Mouse (Mus musculus) mesoderm, embryonic 11.5 days (tissue): Measurements from ENCODE around the gene Trappc3l.
"Not testable (repeated sequence)": the region's sequence is repeated elsewhere in the genome, so short reads cannot be mapped to it uniquely, and the experiment has no call there.

Experiments used
- DNase-seq: peaks from one replicate; pipeline ENCODE4 v3.0.0-alpha.2; 2012; ENCODE audit warnings: low read depth, low spot score

Gene Trappc3l

DNA sequence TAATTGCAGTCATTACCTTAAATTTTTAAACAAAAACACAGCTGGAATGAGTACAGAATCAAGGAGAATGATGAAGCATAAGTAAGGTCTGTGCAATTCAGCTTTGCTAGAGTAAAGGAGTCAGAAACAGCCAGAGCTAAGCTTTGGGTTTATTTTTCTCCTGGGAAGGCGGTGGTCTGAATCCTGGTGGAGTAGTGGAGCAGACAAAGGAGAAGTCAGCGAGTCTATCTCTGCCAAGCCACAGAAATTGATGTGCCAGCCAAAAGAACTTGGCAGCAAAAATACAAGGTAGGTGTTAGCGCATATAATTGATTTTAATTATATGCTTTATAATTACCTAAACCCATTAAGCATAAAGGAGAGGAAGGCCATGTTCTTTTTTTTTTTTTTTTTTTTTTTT is at the start of gene Trappc3l:
Gene Trappc3l, plus strand, starts transcription at position 197 of the 400 bp plus-strand sequence.
- no peak for DNase-seq

DNA sequence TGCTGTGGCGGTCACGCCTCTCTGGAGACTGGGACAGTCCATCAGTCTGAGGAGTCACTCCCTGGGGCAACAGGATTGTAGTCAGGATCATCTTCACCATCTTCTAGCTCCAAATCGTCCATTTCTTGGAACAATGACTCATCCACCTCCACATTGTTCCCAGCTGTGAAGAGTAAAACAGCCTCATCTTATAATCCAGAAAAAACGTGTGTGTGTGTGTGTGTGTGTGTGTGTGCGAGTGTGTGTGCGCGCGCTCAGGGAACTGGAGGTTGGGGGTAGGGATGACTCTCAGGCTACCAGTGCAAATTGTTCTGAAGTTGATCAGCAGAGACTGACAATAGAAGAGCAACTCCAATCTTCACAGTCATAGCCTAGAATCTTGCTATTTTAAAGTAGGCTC is 40.7 kb upstream of the Trappc3l start:
- not testable (repeated sequence) for DNase-seq

DNA sequence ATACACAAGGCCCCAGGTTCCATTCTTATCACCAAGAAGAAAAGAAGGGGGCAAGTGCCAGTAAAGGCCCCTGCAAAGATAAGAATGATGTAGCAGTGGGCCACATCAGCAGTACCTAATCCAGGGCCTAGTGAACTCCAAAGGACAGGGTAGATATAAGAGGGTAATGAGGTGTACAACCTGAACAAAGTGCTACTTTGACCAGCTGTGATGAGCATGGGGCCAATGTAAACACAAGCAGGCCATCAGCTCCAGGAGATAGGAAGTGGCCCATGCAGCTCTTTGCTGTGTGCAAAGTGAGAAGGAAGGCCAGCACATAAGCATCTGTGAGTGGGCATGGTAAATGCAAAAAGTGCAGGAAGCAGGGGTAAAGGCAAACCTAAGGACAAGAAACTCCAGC is 39.0 kb upstream of the Trappc3l start:
- no peak for DNase-seq

DNA sequence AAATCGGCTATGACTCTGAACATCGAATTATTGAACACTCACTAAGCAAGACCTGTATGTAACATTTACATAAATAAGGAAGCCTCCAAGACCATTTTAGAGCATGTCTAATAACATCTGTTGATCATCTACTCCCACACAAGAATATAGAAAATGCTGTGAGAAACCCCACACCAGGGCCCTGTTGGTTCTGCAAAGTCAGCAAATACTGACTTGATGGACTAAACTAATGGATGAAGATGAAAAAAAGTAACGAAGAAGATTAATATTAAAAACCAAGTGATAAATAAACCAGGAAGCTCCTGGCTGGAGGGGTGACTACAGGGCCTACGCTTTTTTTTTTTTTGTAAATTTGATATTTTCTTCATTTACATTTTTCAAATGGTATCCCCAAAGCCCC is 24.8 kb upstream of the Trappc3l start:
- DNase-seq = no peak

DNA sequence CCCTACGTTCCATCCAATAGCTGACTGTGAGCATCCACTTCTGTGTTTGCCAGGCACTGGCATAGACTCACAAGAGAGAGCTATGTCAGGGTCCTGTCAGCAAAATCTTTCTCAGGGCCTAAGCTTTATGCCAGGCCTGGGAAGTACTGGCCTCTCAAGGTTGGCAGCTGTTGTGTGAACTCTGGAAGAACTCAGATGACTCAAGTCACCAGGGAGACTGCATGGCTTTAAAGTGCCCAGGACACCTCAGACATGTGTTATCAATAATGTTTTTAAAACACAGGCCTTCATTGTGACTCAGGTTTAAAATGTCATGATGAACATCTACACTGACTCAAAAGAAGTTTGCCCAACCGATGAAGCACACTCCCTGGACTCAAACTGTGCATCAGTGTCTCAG is 24.2 kb upstream of the Trappc3l start:
- DNase-seq = no peak

DNA sequence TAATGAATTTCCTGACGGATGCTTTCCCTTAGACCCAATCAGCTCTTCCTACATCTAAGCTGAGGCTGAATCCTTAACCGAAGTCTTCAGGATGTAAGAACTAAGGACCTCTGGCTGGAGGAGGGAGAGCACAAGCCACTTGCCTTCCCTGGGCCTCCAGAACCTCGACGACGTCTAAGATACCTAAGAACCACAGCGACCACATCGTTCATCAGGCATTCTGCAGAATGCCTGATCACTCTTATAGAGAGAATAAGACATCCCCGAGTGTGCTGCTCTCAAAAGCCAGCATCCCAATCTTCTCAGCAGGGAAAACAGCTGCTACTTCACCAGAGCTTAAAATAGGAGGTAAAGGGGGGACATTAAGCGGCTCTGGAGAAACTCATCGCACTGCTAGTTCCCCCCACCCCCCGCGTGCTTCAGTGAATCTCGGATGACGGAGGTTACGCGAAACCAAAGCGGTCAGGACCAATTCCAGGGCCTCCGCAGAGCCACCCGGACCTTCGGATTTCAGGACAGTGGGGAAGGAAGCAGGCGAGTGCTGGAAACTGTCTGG is 18.6 kb upstream of the Trappc3l start:
- peak; percentile 29 for DNase-seq

DNA sequence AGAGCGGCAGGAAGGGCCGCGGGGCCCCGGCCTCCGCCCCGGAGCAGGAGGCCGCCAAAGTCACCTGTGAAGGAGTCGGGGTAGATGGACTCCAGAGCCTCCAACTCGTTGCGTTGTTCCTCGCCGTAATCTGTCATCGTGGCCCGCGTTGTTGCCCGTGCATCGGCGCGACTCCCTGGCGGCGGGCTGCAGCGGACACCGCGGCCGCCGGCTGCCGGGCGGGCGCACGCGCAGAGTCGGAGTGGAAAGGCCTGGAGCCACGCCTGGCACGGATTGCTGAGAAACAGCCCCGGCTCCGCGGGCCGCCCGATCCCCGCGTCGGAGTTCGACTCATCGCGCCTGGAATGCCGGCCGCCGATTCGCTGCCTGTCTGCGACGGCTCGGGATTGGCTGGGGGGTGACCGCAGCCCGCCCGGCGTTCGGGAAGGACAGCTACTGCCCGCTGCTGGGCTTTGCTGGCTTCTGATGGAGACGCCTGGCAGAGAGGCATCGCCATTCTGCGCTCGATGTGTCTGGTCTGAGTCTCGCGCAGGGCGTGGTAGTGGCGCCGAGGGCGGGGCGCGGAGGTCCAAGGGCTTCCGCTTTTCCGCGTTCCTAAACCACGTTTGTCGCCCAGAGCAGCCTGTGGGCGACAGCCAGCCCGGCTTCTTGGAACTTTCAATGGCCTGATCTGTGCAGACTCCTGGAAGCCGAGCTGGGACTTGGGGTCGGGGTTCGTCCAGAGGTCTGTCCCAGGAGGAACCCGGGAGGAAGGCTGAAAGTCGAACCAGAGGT is 17.9 kb upstream of the Trappc3l start, which contains the start of gene Rwdd1:
Gene Rwdd1, minus strand, starts transcription at position 323 of the 774 bp plus-strand sequence.
- DNase-seq = peak; percentile 97

DNA sequence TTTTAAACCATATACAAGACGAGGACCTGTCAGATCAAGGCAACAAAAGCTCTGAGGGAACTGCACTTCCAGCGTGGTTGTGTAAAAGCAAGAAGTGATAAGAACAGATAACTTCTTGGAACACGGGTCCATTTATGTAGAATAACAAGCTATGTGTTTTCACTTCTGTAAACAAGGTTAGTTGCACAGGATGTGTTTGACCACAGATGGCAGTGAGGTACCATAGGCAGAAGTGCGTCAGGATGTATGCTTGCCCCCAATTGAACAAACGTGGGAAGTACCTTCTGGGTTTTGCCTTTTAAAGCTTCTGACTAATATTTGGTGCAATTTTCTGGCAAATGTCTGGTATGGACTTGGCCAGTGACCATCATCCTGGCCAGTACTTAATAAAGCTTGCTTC is 7.1 kb upstream of the Trappc3l start:
- DNase-seq = no peak

DNA sequence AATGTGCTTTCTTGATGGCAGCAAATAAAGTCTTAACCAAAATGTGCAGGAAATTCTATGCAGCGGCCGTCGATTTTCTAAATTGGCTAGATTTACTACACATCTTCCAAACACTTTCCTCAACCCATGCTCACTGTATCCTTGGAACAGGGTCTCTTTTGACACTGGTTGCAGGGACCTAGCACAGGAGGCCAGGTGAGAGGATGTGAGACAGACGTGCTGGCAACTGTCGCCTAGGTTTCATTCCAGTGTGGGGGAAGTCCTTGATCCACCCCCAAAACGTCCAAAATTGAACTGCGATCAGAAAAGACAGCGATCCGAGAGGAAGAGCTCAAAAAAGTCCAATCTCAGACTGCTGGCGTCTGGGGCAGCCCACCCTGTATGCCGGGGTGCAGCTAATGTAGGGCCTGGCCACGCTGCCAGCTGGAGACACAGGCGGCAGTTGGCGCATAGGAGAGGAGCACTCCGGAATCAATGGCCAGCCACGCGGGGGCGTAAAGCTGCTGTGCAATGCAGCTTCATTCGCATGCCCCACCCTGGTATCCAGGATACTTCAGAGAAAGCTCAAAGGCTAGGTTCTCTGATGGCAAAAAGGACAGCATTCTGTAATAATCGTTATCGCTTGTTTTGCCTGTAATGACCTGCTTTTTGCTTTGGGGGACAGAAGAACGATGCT is 3.6 kb upstream of the Trappc3l start:
- DNase-seq = peak; percentile 81

DNA sequence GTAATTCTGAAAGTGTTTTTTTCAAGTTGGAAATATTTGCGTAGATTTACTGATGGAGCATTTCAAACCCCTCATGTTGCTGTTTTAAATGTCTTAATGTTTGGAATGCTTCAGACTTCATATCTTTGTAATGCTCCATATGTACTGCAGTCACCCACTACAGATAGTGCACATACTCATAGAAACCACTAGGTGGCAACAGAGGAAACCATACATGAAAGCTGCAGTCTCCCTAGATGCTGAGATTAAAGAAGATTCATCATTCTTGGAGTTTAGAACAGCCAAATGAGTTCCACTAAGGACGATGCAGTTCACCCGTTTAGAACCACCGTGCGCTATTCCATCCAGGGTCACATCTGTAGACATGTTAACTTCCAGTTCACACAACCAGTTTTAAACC is 810 bp upstream of the Trappc3l start:
- DNase-seq = peak; percentile 60

DNA sequence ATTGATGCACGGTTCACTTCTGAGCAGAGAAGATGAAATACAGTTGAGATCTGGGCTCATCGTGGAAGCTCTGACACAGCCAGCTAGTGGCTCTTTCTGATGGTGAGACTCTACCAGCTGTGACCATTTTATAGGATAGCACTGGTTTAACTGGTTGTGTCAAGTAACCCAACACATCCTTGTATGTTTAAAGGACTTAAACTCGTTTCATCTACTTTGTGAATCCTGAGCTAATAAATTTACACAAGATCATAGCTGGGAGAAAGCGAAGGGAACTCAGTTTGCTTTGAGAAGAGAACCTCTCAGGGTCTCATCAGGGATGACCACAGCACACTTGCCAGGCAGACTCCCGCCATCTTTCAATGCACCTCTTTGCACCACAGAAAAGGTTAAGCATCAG is 6.8 kb downstream of the Trappc3l start, which contains the start of gene Calhm4:
Gene Calhm4, minus strand, starts transcription at position 101 of the 400 bp plus-strand sequence.
- DNase-seq = no peak

DNA sequence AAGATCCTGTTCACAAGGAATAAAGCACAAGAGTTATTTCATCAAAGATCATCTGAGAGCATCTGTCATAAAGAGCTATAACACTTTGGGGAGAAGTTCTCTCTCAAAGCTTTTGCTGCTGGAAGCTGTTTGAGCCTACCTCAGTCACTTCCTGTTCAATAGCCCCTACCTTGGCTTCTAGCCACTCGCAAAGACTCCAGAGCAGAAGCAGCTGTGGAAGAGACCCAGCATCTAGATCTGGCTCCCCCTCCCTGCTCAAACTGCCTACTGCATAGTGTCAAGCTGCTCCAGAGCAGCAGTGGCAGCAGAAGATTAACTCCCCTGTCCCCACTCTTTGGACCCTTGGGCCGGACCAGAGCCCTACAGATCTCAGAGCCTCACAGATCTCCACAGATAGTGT is 16.6 kb downstream of the Trappc3l start:
- no peak for DNase-seq

DNA sequence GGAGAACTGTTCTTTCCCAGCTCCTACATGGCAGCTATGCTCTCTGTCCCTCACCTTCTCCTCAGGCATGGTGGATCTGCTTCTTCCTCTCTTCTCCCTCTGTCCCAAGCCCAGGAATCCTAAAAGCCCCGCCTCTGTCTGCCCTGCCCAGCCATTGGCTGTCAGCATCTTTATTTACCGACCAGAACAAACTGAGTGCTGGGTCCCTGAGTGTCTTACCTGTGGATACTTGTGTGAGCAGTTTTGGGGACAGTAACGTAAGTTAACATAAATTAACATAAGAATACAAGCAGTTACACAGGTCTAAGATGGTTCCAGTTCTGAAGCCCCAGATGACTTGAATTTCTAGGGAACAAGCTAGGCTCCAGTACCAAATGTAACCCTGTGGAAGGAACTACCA is 29.2 kb downstream of the Trappc3l start:
- DNase-seq = no peak

DNA sequence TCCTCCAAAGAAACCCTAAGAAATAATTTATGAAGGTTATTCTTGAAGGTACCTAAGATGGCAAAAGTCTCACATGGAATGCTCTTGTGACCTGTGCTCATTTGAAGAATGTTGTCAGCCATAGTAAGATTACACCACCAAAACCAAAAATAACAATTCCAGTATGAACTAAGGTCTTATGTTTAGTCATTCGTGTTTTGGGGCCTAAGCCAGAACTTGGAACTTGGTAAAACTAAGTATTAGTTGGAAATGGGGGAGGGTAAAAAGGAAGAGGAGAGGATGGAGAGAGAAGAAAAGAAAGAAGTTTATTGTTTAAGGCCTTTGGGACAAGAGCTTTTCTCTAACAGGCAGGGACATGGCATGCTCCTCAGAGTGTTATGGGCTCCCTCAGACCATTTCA is 32.2 kb downstream of the Trappc3l start:
- DNase-seq = no peak

DNA sequence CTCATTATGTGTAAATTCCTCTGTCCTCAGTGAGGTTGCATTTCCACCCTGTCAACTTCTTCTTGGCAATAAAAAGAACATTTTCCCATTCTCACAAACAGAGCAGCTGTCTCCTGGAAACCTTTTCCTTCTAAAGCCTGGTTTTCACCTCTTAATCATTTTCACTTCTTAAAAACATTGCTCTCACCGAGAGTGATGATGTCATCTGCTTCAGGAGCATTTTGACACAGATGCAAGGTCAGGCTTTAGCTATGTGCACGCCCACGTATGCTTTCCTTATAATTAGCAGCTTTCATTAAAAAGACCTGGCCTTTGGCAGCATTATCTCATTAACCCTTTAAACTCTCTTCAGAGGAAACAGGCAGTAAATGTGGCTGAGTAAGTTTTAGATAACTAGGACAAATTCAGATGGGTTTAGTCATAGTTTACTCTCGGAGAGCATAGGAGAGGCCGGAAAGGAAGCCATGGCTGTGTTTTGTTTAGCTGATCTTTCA is 33.6 kb downstream of the Trappc3l start:
- no peak for DNase-seq

DNA sequence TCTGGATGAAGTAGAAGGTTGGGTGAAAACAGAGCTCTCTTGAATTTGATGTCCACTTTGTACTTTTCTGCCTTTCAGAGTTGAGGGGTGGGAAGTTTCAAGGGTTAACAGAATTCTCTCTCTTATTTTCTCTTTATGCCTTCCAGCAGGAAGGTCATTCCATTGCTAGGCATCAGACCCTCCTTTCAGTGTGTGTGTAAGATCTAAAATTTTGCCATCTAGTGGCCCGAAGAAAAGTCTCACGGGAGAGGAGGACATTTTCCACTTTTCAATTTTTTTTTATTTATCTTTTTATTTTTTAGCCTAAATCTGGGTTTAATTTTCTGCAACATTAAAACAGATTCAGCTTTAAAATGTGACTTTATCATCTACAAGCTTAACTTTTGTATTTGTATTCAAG is 34.3 kb downstream of the Trappc3l start:
- DNase-seq = no peak

DNA sequence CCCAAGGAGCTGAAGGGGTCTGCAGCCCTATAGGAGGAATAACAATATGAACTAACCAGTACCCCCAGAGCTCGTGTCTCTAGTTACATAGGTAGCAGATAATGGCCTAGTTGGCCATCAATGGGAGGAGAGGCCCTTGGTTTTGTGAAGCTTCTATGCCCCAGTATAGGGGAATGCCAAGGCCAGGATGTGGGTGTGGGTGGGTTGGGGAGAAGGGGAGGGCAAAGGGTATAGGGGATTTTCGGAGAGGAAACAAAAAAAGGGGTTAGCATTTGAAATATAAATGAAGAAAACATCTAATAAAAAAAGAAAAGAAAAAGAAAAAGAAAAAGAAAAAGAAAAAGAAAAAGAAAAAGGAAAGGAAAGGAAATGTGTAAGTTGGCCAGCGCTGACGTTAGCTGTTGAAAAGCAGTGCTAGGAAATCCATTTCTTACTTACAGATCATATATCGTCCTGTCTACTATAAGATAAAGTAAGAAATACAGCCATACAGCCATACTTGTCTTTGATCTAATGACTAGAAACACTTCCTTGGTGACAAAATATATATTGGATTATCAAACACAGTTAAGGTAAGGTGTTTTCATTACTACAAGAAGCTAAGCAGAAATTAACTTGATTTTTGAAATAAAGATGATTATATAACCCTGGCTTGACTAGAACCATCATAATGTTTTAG is 37.3 kb downstream of the Trappc3l start:
- DNase-seq = no peak

DNA sequence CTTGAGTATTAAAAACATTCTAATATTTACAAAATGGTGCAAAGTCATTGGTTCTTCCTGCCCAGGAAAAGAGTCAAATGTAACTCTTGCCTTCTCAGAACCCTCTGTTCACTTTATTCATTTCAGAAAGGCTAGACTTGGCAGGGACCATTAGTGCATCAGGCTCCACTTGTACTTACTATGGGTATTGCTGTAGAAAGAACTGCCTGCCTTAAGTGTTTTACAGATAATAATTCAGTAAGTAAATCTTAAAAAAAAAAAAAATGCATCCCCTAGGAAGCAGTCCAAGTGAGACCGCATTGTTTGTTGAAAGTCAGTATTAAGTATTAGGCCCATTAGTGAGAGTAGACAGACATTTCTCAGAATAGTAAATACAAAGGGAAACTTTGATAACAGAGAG is 49.1 kb downstream of the Trappc3l start:
- no peak for DNase-seq

DNA sequence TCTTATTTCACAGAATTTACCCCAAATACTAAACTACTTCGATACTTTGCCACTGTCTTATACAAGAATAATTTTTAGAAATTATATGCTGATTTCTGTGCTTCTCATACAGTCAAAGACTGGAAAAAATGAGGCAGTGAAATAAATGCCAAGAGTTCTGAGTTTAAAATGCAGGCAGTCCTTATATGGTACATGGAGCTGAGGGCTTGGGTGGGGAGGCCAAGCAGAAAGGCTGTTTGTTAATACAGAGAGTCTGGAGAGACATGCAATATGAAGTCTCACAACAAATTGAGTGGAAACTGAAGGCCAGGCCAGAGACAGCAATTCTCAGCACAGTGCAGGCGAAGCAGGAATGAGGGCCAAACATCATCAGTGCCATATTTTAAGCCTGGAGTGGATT is 51.1 kb downstream of the Trappc3l start:
- no peak for DNase-seq

DNA sequence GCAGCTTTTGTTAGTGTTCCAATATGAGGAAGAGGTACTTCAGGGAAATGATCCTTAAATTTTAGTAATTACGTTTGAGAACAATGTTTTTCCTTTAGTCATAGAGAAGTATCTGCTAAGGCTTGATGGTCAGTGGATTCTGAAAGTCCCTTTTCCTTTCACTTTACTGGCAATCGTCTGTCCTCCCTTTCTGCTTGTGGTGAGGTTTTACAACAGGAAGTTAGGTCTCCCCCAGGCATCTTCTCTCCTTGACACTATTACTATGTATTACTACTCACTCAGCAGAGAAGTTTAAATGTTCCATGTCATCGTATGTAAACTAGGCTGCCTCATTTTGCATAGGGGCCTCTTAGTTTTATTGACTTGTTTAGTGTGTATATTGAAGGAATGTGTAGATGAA is 52.1 kb downstream of the Trappc3l start:
- no peak for DNase-seq

DNA sequence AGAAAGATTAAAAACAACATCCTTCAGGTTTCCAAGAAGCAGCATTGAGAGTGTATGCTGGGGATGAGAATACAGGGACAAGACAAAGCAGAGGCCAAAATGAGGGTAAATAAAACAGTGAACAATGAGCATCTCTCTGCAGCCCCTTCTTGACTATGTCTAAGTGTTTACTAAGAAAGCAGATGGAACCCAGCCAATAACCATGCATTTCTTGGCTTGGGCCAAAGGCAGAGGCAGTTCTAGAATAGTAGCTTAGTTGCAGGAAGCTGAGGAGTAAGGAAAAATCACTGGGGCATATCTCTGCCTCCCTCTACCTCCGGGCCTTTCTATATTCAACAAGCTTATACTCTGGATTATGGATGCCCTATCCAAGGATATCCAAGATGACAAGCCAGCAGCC is 53.1 kb downstream of the Trappc3l start:
- no peak for DNase-seq

DNA sequence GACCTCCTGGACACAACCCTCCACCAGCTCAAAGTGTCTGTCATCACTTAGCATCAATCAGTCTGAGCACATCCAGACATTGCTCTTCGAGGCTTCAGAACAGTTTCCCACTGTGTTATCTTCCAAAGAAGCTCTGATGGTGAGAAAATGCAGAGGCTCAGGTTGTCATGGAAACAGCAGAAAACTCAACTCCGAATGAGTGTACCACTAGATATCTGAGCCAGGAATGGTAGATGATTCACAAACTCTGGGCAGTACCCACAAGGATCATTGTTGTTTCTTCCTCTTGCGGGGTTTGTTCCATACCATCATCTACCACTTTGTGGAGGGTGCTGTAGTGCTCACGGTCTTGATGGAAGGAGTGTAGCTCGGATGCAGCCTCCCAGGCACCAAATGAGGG is 54.5 kb downstream of the Trappc3l start:
- no peak for DNase-seq
